Mouse (Mus musculus) thymus, postnatal 25 days (tissue): ENCODE results near the gene Tmem170b.
A peak's percentile ranks its signal among the peaks of the same experiment; 100 is the strongest.

ENCODE experiments used
- DNase-seq: peaks from one replicate; pipeline ENCODE4 v3.0.0; 2022

Gene Tmem170b

DNA sequence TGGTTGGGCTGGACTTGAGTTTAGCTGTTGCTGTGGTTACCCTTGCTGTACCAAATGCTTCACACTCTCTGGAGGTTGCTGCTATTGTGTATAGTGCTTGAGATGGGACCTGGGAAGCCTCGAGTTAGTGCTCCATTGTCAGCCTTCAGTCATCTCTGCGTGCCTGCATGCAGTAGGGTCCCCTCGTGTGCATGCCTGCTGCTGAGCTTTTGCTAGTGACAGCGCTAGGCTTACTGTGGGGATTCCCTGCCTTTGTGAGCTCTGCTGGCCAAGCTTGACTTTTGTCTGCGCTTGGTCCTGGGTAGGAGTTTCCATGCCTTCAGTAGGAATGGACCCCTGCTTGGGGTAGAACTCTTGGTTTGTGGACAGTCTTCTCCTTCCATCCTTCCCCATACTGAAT is 9.3 kb downstream of the Tmem170b start:
- DNase-seq, result no peak

DNA sequence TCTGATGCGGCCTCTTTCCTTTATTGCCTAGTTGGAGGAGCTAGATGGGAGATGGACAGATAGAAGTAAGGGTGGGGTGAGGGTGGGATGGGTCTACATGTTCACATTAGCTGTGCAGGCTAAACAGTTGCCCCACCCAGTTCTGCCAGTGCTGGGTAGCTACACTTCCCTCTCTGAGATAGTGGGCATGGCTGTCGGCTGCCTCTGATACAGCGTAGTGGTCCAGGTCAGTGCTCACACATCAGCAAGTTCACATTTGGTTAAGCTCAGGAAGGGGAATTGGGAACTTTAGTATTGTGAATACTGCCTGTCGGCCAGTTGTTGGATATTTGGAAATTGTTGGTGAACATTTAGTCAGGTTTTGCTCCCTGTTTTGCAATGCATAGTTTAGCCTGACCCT is 13.8 kb downstream of the Tmem170b start:
- DNase-seq, result no peak

DNA sequence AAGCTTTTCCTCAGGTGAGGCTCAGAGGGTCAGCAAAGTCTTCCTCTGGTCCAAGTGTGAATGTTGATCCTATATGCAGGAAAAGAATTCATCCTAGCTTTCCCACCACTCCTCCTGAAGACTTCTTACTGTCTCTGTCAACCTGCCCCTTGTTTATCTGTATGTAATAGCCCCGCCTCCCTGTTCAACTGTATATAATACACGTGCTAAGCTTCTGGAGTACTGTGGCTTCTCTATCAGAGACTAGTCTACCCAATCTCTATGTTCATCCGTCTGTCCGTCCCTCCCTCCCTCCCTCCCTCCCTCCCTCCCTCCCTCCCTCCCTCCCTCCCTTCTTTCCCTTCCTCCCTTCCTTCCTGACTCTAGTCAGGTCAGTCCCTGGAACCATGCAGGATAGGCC is 14.4 kb downstream of the Tmem170b start:
- no peak for DNase-seq

DNA sequence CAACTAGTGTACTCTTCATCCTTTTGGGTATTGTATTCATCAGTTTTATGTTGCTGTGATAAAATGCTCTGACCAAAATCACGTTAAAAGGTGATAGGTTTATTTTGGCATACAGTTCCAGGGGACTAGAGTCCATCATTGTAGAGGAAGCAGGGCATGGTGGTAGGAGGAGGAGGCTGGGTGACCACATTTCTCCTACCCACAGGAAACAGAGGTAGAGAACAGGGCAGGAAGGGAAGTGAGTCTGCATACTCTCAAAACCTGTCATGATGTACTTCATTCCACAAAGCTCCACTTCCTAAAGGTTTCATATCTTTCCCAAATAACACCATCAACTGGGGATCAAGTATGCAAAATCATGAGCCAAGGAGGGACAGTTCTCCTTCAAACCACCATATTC is 18.4 kb downstream of the Tmem170b start:
- no peak for DNase-seq

DNA sequence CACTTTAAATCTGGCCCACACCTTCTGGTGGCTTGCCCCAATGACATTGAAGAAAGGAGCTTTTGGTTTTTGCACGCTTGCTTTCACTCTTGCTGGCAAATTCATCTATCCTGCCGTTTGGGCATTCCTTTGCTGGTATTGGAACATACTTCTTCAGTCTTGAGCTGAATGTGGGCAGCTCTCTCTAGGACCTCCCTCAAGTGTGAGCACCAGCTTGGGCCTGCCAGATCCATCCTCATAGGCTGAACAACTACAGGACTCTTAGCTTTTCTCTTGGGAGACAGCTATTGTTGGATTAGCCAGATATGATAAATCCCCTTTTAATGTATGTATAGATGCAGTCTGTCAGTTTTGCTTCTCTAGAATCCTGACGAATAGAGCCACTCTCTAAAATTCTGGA is 19.5 kb downstream of the Tmem170b start:
- no peak for DNase-seq

DNA sequence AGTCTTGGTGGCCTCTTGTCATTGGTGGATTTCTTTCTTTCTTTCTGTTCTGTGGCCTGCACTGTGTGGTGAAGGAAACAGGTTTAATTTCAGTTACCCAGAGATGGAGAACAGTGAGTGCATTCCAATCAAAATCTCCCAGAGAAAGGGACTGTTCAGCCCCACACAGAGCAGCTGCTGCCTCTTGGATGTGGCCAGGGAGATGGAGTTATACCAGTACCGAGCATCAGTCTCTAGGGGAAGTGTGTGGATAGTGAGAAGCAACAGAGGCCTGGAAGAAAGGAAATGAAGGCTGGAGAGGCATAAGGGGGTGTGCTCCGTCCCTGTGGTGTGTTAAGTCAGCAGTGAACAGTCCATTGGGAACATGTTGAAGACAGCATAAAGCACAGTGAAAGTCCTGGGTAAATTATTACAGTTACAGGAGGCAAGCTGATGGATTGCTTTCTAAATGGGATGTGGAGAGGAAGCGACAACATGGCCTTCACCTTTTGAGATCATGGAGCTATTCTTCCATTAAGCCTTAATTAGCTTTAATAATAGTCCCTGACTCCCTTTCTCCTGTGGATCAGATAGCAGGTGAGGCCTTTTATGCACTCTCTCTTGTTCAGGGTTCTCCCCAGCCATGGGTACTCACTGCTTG is 21.7 kb downstream of the Tmem170b start:
- DNase-seq, result no peak

DNA sequence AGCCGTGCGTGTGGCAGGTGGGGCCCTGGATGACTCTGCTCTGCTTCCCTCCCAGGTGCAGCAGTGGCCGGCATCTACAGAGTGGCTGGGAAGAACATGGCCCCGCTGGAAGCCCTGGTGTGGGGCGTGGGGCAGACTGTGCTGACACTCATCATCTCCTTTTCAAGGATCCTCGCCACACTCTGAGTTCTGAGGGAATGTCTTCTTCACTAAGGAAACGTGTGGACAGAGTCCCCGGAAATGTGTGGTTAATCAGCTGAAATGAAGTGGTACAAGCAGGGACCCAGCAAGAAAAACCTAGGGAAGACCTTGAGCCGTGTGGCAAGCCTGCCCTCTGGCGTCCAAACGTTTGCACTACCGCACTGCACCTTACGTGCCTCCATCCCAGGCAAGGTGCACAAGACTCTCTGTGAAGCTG is 28.7 kb downstream of the Tmem170b start:
- DNase-seq, result peak; percentile 77

DNA sequence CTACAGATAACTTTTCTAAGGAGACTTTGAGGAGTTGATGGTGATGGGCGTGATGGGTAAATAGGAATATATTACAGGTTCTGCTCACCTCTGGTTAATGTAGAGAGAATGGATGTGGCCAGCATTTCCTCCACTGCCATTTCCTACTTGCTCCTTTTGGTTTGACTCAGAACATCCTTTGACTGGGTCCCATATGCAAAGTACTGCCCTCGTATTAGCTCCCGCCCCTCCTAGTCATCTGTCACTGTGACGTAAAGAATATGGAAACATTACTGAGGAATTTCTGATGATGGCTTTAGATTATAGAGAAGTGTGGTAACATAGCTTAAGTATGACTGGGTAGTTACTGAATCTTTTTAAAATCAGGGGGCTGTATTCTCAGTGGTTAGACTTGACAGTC is 32.4 kb downstream of the Tmem170b start:
- no peak for DNase-seq

DNA sequence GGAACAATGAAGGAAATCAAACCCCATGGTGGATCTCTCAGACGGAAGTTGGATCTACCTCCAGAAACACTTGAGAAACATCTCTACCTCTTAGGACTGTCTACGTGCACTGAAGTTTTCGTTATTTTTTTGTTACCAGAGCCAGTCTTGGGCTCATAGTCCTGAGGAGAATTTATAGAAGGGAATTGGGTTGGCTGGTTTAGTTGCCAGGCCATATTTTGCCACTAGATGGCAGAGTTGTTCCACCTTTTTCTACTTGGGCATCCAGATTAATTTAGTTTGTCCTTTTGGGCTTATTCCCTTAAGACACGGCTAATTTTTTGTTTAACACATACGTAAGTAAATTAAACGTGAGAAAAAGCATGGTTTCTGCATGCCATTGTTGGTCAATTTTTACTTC is 37.1 kb downstream of the Tmem170b start:
- peak; percentile 38 for DNase-seq

DNA sequence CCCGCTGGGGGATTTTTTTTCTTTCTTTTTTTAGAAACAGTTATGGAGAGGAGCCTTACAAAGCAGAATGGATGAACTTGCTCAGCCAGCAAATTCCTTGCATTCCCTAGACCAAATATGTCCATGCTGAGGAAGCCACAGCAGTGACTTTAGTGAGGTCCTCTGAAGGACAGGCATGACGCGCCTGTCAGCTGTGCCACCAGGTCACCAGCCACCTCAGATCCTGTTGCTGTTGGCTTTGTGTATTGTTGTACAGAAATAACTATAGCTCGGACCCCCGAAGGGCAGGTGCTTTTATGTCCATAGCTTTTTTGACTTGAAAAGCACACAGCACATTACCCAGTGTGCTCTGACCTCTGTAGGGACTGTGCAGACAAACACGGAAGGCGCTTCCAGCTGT is 38.1 kb downstream of the Tmem170b start:
- DNase-seq, result no peak

DNA sequence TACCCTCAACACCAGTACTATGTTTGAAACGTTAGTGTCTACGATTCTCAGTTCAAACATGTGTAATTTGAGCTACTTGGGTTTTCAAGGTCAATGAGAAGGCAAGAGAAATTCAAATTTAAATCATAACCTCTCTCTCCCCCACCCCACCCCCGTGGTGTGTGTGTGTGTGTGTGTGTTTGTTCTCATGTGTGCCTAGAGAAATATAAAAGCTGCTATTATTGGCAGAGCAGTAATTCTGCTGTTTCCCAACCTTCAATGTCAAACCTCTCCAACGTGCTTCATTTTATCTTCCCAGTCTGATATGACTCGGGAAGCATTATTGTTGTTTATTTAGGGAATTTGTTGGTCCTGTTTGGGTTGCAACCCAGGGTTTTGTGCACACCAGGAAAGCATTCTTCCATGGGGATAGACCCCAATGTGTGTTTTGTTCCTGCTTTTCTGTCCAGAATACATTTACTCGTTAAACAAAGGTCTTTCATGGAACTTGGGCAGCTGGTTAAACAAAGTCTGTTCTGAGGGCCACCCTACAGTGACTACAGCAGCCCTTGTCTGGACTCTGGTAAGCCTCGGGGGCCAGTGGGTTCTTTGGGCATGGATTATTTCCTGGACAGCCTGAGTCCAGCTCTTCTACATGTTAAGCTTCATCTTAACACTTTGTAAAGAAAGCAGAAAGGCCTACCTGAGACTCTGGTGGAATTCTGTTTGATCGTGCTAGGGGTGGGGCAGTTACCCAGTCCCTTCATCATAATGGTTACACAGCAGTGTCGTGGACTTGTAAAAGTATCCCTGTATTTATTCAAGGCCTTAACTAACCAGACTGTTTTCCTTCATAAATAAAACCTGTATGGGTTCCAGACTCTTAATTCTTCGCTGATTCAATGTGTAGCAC is 39.1 kb downstream of the Tmem170b start:
- no peak for DNase-seq

DNA sequence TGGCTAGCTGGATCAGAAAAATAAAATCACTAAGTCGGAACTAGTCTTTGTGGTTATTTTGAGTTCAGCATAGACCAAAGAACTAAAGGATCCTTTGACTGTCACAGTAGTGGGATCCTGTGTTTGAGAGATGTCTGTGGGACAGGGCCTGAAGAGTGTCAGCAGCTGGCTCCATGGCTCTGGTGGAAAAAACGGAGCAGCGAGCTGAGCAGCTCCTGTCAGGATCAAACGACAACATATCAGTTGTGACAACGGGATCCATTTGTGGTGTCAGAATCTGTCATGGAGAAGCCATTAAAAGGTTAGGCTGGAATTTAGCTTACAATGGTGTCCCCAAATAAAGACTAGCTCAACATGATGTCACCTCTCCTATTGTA is 39.8 kb downstream of the Tmem170b start:
- no peak for DNase-seq

DNA sequence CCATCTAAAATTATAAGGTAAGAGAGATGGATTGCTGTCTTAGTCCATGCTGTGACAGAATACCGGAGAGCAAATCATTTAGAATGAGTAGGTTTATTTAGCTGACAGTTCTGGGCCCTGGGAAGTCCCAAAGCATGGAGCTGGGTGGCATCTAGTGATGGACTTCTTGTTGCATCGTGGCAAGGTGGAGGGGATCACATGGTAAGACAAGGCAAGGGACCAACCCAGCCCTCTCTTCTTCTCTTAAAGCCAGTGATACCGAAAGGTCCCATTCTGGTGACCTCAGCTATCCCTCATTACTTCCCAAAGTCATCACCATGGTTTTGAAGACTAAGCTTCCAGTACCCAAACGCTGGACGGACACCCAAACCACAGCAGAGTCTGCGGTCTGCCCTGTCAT is 42.3 kb downstream of the Tmem170b start:
- no peak for DNase-seq

DNA sequence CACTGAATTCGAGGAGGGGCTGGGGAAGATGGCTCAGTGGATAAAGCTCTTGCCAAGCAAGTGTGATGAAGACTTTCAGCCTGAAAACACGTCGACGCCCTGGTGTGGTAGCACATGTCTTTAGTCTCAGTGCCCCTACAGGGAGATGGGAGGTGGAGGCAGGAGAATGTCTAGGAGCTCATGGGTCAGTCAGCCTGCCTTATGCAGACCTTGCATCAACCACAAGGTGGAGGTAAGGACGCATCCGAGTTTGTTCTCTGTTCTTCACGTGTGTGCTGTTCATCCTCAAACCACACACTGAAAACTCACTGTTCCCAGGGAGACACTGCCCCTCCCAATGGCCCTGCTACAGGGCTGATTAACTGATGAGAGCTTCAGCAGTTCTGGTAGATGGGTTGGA is 45.0 kb downstream of the Tmem170b start:
- DNase-seq, result no peak

DNA sequence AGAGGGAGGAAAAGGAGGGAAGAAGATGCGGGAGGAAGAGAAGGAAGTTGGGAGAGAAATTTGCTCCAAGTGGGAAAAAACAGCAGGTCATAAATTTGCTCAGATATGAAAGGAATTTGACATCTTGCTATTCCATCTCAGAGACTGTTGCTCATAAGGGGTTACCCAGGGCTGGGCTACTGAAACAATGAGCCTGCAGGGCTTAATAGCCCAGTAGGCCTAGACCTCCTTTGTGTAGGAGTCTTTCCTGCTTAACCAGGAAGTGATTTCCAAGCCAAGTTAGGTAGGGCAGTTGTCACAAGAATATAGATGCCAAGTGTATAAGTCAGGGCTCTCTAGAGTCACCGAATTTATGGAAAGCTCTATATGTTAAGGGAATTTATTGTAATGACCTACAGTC is 48.1 kb downstream of the Tmem170b start:
- no peak for DNase-seq

DNA sequence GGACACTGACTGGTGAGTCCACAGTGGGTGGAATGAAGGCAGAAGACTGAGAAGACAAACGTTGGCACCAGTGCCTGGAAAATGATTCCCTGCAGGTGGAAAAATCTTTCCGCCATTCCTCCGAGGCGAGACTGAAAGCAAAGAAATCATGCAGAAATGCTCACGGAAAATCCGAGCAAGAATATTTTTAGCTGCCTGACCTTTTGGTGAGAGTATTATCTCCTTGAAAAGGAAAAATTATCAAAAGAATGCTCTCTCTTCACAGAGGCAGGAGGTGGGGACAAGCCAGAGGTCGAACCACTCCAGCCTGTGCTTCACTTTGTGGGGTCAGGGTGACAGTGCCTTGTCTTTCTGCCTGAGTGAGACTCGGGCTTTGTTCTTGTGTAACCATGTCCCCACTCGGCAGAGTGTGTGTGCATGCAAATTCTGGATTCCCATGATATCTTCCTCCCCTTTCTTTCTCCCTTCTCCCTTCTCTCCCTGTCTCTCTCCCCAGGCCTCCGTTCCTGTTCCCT is 49.9 kb downstream of the Tmem170b start:
- DNase-seq, result no peak

DNA sequence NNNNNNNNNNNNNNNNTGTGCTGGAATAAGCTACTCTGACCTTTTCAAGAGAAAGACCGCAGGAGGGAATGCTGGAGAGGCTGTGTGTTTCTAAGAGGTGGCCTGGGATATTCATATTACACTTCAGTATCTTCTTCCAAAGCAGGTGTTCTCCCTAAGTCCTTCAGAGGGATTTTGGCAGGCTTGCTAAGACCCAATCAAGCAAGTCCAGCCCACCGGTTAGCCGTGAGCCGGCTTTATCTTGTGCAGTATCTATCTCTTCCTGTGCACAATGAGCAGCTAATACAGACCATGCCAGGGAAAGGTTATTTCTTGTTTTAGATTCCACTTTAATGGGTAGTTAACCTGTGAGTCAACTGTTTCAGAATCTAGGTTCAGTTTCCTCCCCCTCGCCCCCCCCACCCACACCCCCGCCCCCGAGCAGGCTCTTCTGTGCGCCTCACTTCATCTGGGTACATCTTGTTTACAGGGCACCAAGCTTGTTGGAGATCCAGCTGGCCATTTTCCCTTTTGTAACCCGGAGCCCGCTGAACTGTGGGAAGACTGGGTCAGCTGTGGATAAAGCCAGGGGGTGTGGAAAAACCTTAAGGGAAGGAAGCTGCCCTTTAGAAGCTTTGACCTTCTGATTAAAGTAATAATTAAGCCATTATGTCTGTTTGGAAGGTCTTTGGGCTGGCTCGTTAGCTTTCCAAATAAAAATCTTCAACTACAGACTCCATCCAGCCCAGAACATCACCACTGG is 54.5 kb downstream of the Tmem170b start:
- no peak for DNase-seq

DNA sequence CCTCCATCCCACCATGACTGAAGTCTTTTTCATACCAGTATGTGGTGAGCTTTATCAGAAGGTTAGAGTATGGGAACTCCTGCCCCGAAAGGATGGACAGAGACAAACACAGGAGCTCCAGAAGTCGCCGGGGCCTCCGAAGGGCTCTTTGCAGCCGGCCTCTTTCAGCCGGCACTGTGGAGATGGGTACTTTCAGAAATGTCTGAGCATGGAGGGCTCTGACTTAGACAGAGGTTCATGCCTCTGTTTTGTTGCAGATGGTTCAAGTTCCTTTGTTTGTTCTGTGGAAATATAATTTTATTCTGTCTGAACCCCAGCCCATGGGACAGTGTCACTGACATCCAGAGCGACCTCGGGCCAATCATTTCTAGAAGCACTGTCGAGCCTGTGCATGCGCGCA is 55.4 kb downstream of the Tmem170b start:
- no peak for DNase-seq

DNA sequence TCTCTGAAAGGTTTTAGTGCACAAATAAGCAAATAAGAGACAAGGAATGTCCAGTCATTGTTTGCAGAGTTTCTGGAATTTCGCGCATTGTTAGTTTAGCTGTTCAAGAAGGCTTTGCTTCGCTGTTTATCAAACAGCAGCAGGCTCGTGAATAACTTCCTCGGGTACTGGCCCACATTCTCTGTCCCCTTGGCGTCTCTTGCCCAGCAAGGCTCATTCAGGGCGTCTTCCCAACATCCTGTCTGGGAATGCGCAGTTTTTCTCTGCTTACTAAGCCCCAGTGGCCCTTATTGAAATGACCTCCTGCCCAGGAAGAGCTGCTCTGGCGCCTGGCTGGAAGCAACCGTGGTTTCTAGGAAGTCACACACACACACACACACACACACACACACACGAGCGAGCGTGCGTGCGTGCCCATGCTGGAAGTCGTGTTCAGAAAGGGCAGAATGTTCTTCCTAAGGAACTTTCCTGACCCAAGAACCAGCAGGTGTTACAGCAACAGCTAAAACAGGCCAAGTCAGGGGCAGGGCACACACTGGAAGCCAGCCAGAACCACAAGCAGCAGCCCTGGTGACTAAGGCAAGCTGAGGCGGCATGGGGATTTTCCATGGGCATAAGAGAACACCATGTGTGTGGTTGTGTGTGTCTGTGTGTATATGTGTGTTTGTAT is 56.8 kb downstream of the Tmem170b start:
- DNase-seq, result no peak

DNA sequence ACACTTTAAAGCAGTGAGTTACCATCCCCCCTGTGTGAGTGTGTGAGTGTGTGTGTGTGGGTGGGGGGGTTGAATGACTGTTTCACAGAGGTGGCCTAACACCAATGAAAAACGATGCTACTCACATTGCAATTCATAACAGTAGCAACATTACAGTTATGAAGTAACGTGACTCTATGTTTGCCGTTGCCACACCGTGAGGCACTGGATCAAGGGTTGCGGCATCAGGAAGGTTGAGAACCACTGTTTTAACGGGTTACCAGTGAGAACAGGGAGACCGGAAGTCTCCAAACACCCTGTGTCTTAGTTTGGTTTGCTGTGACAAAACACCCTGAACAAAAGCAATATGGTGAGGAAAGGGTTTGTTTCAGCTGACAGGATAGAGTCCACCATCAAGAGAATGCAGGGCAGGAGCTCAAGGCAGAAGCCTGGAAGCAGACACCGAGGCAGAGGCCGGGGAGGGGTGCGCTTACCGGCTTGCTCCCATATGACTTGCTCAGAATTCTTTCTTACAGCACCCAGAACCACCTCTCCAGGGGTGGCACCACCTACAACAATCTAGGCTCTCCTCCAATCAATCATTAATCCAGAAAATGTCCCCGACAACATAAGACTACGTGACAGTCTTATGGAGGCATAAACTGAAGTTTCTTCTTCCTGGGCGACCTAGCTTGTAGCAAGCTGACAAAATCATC is 57.9 kb downstream of the Tmem170b start:
- DNase-seq, result no peak

DNA sequence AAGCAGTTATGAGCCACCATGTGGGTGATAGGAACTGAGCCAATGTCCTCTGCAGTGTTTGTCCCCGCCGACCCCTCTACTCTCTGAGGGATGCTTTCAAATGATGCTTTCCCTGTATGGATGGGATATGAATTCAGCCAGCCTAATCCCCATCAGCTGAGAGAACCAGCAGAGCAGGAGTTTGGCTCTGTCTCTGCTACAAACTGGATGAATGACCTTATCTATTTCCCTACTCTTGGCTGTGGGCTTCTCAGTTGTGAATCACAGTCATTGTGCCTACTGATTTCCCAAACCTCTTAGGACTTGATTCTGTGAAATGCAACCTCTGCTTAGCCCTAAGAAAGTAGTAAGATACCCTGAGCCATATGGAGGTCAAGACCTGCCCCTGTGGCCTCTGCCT is 64.2 kb downstream of the Tmem170b start:
- DNase-seq, result no peak

DNA sequence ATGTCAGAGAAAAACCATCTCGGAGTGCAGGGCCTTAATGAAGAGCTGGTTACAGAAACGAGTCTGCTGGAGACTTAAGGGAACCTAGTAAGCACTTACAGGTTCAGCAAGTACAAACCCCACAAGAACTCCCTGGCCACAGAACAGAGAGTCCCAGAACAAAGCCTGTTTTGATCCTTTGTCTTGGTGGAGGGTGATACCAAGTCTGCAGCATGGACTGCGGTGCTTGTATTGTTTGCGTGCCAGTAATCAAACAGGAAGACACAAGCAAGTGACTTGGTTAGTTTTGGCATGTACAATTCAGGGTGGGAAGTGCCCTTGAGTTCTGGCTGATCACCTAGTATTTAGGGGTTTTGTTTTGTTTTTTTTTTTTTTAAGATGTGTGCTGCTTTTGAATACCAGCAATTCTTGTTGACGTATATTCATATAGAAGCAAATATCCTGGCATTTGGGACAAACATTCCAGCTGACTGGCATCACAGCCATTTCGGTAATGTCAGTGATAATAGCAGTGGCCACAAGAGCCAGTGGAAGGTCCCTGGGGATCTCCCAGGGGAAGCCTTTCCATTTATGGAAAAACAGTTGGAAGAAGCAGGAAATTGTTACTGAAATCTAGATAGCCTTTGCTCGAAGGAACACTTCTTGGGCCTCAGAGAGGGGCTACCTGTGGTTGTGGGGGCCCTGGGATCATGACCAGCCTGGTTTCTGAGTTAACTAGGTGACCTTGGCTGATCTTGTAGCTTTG is 64.9 kb downstream of the Tmem170b start:
- DNase-seq, result no peak
